Mouse (Mus musculus) liver, embryonic 16.5 days (tissue): ENCODE results near the gene Plagl1. TPM values are rescaled to one million over a fixed set of nuclear protein-coding genes. Genes with fewer than 3 reads are reported as not detected.

Experiments
- ATAC-seq: fragments of 200-750 bp; cut with Nextera tagmentation; 2 replicates; pipeline ENCODE4 v1.8.0; 2017; ENCODE audit warnings: low read depth, mild to moderate bottlenecking, moderate number of reproducible peaks, moderate library complexity
- H3K27ac ChIP-seq: fragments of 300-500 bp; sonication (generic); 2 replicates; pipeline ENCODE4 v1.5.1; 2014; ENCODE audit warnings: mild to moderate bottlenecking, low read length
- H3K27me3 ChIP-seq: fragments of 300-500 bp; sonication (generic); 2 replicates; pipeline ENCODE4 v1.6.1; 2014; ENCODE audit warnings: low read depth, low read length, mixed read lengths; ENCODE audit not compliant: control insufficient read depth, insufficient read depth
- H3K36me3 ChIP-seq: fragments of 300-500 bp; sonication (generic); 2 replicates; pipeline ENCODE4 v1.6.1; 2014; ENCODE audit warnings: mild to moderate bottlenecking; ENCODE audit not compliant: control insufficient read depth, insufficient read depth
- H3K4me1 ChIP-seq: fragments of 300-500 bp; sonication (generic); 2 replicates; pipeline ENCODE4 v1.6.1; 2014; ENCODE audit warnings: low read depth, low read length, mixed read lengths; ENCODE audit not compliant: control insufficient read depth
- H3K4me2 ChIP-seq: fragments of 300-500 bp; sonication (generic); 2 replicates; pipeline ENCODE4 v1.6.1; 2014; ENCODE audit warnings: low read depth, low read length, mixed read lengths
- H3K4me3 ChIP-seq: fragments of 300-500 bp; sonication (generic); 2 replicates; pipeline ENCODE4 v1.5.1; 2014; ENCODE audit warnings: low read depth, mild to moderate bottlenecking, low read length
- H3K9ac ChIP-seq: fragments of 300-500 bp; sonication (generic); 2 replicates; pipeline ENCODE4 v1.6.1; 2014; ENCODE audit warnings: low read depth, low read length
- H3K9me3 ChIP-seq: fragments of 300-500 bp; sonication (generic); replicated peaks from 2 replicates; pipeline ENCODE4 v1.6.1; 2016; ENCODE audit warnings: low read length; ENCODE audit not compliant: control insufficient read depth
- WGBS: fragments of 180-500 bp; shearing (Covaris S2); extraction: QIAGEN DNeasy Blood & Tissue Kit; methylation state at CpG from one replicate; pipeline ENCODE4 v1.1.7; 2014; ENCODE audit not compliant: insufficient replicate concordance; 5-methylcytosine and 5-hydroxymethylcytosine counted together
- polyA plus RNA-seq: library from polyadenylated mRNA; unstranded; fragments of >200 nt; fragmentation: Nextera tagmentation; extraction: Ambion mirVana; gene quantifications from 2 replicates; pipeline ENCODE4 v1.2.1, GENCODE M21; 2015

Gene Plagl1
- polyA plus RNA-seq, 1 experiment from 2014 or later: 24.6 TPM

- 50% methylated on average over 4 of the region's 4 CpGs for WGBS
- Histone ChIP-seq H3K9ac (no peak overlapping the region), H3K4me2 (no peak overlapping the region), H3K9me3 (no peaks in the 10 kb centered on the region), H3K4me3 (no peak overlapping the region), H3K27me3 (no peaks in the 10 kb centered on the region), H3K4me1 (no peaks in the 10 kb centered on the region), H3K36me3 (no peaks in the 10 kb centered on the region), H3K27ac (no peak overlapping the region)
- no peak for ATAC-seq
Observed at GRCm38 (mm10) chr10:13102360-13102759, 42.1 kb downstream of the Plagl1 start.

- WGBS: 56% methylated on average over 4 of the region's 4 CpGs
- H3K27ac ChIP-seq: no peak overlapping the region
- H3K4me2 ChIP-seq: no peak overlapping the region
- no peaks in the 10 kb centered on the region for H3K27me3 ChIP-seq
- no peaks in the 10 kb centered on the region for H3K4me1 ChIP-seq
- H3K4me3 ChIP-seq: no peak overlapping the region
- H3K36me3 ChIP-seq: no peaks in the 10 kb centered on the region
- ATAC-seq: no peak
- H3K9ac ChIP-seq: no peak overlapping the region
- no peaks in the 10 kb centered on the region for H3K9me3 ChIP-seq
Observed at GRCm38 (mm10) chr10:13103838-13104237, 43.5 kb downstream of the Plagl1 start.

GRCm38 (mm10) chr10:13106909-13107624, 46.8 kb downstream of the Plagl1 start:
- no peak overlapping the region for H3K4me3 ChIP-seq
- no peaks in the 10 kb centered on the region for H3K27me3 ChIP-seq
- H3K9ac ChIP-seq: no peak overlapping the region
- WGBS: 59% methylated on average over 9 of the region's 9 CpGs
- ATAC-seq: no peak
- H3K27ac ChIP-seq: no peak overlapping the region
- H3K36me3 ChIP-seq: no peaks in the 10 kb centered on the region
- H3K9me3 ChIP-seq: no peaks in the 10 kb centered on the region
- H3K4me1 ChIP-seq: no peaks in the 10 kb centered on the region
- H3K4me2 ChIP-seq: no peak overlapping the region

GRCm38 (mm10) chr10:13108021-13108548, 47.8 kb downstream of the Plagl1 start:
- Histone ChIP-seq H3K27ac (no peak overlapping the region), H3K4me1 (no peaks in the 10 kb centered on the region), H3K27me3 (no peaks in the 10 kb centered on the region), H3K36me3 (no peaks in the 10 kb centered on the region), H3K9ac (no peak overlapping the region), H3K4me3 (no peak overlapping the region), H3K9me3 (no peaks in the 10 kb centered on the region), H3K4me2 (no peak overlapping the region)
- ATAC-seq: no peak
- WGBS: 70% methylated on average over 7 of the region's 7 CpGs

- Histone ChIP-seq H3K4me3 (no peak overlapping the region), H3K27ac (no peak overlapping the region), H3K9me3 (no peaks in the 10 kb centered on the region), H3K27me3 (no peaks in the 10 kb centered on the region), H3K4me2 (no peak overlapping the region), H3K36me3 (no peaks in the 10 kb centered on the region), H3K4me1 (no peaks in the 10 kb centered on the region), H3K9ac (no peak overlapping the region)
- ATAC-seq: no peak
- 64% methylated on average over 4 of the region's 4 CpGs for WGBS
Observed at GRCm38 (mm10) chr10:13108847-13109246, 48.5 kb downstream of the Plagl1 start.

GRCm38 (mm10) chr10:13109781-13110180, 49.5 kb downstream of the Plagl1 start:
- Histone ChIP-seq H3K4me3 (no peak overlapping the region), H3K27ac (no peak overlapping the region), H3K4me2 (no peak overlapping the region), H3K27me3 (no peaks in the 10 kb centered on the region), H3K9ac (no peak overlapping the region), H3K9me3 (no peaks in the 10 kb centered on the region), H3K4me1 (no peaks in the 10 kb centered on the region), H3K36me3 (no peaks in the 10 kb centered on the region)
- 45% methylated on average over 1 of the region's 1 CpGs for WGBS
- no peak for ATAC-seq

GRCm38 (mm10) chr10:13112849-13113248, 52.5 kb downstream of the Plagl1 start:
- Histone ChIP-seq H3K4me3 (no peak overlapping the region), H3K9ac (no peak overlapping the region), H3K9me3 (no peaks in the 10 kb centered on the region), H3K27ac (no peak overlapping the region), H3K4me1 (no peaks in the 10 kb centered on the region), H3K27me3 (no peaks in the 10 kb centered on the region), H3K36me3 (no peaks in the 10 kb centered on the region), H3K4me2 (no peak overlapping the region)
- no peak for ATAC-seq
- 37% methylated on average over 3 of the region's 3 CpGs for WGBS

GRCm38 (mm10) chr10:13113641-13114040, 53.3 kb downstream of the Plagl1 start:
- no peak overlapping the region for H3K4me3 ChIP-seq
- no peaks in the 10 kb centered on the region for H3K36me3 ChIP-seq
- H3K9ac ChIP-seq: no peak overlapping the region
- no peaks in the 10 kb centered on the region for H3K27me3 ChIP-seq
- no peak overlapping the region for H3K4me2 ChIP-seq
- WGBS: 65% methylated on average over 4 of the region's 4 CpGs
- no peaks in the 10 kb centered on the region for H3K9me3 ChIP-seq
- no peak for ATAC-seq
- H3K27ac ChIP-seq: no peak overlapping the region
- no peaks in the 10 kb centered on the region for H3K4me1 ChIP-seq

- H3K9me3 ChIP-seq: no peaks in the 10 kb centered on the region
- H3K9ac ChIP-seq: no peak overlapping the region
- no peaks in the 10 kb centered on the region for H3K27me3 ChIP-seq
- no peak for ATAC-seq
- H3K4me1 ChIP-seq: no peaks in the 10 kb centered on the region
- no peak overlapping the region for H3K4me3 ChIP-seq
- H3K27ac ChIP-seq: no peak overlapping the region
- no peaks in the 10 kb centered on the region for H3K36me3 ChIP-seq
- H3K4me2 ChIP-seq: no peak overlapping the region
- WGBS: 59% methylated on average over 4 of the region's 4 CpGs
Observed at GRCm38 (mm10) chr10:13115030-13115429, 54.7 kb downstream of the Plagl1 start.
